Mouse (Mus musculus) adrenal gland, postnatal 36 days (tissue): ENCODE results near the gene Fmnl1. TPM values are rescaled to one million over a fixed set of nuclear protein-coding genes. Genes with fewer than 3 reads are reported as not detected.

Source experiments
- DNase-seq, 2 experiments: peaks; one replicate each; pipeline ENCODE4 v3.0.0; 2021; ENCODE audit warnings: mixed read lengths in 1 of 2
- total RNA-seq, 2 experiments: library from RNA; stranded (reverse); gene quantifications; 2 replicates each; pipeline ENCODE4 v1.2.3; 2021

Gene Fmnl1
- total RNA-seq, 2 experiments from 2014 or later, result 16.4 to 17.3 TPM

DNA sequence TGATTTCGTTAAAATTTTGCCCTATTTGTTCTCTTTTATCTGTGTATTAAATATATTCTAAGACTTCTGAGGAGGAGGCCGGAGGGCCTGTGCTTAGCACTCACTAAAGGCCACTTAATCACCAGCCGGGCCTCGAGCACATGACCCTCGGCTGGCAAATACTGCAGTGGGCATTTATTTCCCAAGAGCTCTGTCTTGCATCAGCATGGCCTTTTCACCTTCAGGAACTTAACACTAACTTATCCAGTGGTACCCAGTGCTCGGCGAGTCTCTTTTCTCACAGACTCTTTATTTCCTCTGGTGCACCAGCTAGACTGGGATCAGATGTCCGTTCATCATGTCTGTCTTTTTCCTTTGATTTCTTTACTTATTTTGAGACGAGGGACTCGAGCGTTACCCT, 10.2 kb upstream of the Fmnl1 start:
- DNase-seq, result no peak

DNA sequence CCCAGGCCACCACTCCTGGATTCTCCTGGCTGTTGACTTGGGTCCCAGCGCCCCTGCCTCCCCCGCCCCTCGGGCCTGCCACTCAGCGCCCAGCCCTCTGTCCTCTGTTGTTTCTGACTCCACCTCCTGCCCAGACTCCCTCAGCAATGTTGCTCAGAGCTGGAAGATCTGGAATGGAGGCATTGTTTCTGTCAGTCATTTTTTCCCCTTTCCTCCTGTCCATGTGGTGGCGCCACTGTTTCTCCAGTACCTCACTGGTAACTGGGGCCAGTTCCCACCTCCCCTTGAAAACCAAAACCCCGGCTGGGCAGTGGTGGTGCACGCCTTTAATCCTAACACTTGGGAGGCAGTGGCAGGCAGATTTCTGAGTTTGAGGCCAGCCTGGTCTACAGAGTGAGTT, 9.5 kb upstream of the Fmnl1 start:
- no peak for DNase-seq

DNA sequence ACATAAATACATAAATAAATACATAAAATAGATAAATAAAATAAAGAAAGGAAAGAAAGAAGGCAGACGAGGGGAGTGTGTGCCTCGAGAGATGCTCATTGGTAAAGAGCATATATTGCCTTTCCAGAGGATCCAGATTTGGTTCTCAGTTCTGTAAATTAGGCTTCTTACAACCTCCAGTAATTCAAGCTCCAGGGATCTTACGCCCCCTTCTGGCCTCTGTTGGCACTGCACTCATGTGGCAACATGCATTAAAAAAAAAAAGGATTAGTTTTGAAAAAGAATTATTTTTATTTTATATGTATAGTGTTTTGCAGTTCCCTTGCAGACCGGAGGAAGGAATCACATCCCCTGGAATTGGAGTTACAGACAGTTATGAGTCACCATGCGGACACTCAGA, 8.8 kb upstream of the Fmnl1 start:
- peak in 1 of 2 experiments; percentile 55 for DNase-seq

GRCm38 (mm10) chr11:103164391-103164790, 6.5 kb upstream of the Fmnl1 start:
- peak; percentile 53 to 62 for DNase-seq

DNA sequence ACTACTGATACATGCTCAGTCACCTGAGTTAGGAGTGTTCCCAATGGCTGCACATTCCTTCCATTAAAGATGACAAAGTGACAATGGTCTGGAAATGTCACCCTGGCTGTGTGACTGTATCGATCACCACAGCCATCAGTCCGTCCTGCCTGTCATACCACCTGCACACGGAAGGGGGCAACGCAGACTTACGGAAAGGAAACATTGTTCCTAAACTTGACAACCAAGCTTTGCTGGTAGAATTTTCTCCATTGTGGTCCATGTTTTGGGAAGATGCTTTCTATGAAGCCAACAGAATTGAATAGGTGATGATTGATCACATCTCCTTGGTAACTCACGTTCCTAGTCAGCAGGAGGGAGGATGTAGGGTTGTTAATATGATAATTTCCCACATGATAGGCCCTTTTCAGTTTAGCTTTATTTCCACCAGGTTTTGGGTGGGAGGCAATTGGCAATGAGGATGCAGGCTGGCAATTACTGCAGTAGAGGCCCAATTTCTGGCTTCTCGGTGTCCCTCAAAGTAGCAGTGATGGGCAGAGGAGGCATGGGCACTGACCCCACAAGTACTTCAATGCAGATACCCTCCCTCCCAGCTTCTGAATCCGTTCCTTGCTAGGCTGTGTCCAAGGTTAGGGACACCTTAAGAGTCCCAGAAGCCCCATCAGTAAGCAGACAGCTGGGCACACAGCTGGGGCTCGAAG, 2.1 kb upstream of the Fmnl1 start:
- DNase-seq, result peak; percentile 82 to 83

DNA sequence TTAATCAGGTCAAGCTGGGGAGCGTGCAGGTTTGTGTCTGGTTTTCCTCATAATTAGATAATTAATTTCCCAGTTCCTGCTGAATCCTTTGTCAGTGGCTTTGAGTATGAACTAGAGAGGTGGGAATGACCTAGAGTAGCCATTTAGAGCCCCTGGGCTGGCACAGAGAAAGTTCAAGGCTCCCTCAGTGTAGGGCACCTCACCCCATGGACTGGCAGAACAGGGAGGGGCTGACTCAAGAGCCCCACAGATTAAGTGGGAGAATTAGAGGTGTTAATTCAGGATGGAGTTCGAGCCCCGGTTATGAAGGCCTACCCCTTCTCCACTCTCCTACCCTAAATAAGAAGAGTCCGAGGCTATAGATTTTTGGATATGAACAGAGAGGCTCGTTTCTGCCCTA, 1.2 kb upstream of the Fmnl1 start:
- no peak for DNase-seq

DNA sequence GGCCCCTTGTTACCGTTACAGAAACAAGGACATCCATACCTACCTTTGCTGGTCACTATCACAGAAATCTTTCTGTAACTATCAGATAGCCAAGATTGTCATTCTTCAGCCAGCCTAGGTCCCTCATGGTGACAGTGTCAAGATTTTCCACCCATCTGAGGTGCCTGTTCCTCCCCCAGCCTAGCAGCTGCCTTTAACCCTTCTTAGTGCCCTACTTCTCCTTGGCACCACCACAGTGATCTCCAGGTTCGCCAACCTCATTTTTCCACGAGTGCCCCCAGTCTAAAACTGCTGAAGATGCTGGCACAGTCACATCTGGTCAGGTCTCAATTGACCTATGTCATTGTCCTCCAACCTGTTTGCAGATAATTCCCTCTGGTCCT, 805 bp upstream of the Fmnl1 start:
- no peak for DNase-seq

DNA sequence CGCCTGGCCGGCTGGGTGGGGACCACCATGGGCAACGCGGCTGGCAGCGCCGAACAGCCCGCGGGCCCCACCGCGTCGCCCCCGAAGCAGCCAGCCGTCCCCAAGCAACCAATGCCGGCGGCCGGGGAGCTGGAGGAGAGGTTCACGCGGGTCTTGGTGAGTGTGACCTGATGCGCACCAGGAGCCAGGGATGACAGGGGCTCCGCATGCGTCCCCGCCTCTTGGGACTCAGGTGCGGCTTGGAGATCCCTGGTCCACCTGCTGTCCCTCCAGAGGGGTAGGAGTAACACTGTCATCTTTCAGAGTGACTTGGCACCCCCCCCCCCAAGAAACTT, 346 bp downstream of the Fmnl1 start:
- peak in 1 of 2 experiments; percentile 50 for DNase-seq

DNA sequence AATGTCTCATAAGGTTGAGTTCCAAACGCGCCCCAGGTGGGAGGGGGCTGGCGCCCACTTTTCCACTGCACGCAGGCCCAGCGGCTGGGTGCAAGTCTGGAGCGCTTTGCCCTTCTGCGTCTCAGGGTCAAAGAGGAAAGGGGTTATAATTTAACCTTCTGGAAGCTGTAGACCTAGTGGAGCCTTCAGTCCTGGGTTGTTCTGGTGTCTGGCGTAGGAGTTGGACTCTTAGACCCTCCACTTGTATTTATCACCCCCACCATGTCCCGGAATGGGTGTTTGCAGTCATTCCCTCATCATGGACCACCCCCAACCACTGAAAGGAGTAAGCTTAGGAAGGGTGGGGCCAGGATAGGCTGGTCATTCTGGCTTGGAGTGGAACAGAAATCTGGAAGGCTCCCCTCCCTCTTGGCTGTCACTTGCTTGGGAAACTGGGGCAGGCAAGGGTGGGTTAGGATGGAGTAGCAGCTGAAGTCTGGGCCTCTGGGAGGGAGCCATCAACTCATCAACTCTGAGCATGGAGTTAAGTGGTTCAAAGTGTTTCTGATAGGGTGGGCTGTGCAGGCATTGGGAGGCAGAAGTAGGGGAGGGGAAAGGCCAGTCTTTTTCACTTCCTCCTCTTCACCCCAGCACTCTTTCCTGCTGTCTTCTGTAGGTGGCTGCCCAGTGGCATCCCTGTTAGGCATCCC, 940 bp downstream of the Fmnl1 start:
- no peak for DNase-seq

DNA sequence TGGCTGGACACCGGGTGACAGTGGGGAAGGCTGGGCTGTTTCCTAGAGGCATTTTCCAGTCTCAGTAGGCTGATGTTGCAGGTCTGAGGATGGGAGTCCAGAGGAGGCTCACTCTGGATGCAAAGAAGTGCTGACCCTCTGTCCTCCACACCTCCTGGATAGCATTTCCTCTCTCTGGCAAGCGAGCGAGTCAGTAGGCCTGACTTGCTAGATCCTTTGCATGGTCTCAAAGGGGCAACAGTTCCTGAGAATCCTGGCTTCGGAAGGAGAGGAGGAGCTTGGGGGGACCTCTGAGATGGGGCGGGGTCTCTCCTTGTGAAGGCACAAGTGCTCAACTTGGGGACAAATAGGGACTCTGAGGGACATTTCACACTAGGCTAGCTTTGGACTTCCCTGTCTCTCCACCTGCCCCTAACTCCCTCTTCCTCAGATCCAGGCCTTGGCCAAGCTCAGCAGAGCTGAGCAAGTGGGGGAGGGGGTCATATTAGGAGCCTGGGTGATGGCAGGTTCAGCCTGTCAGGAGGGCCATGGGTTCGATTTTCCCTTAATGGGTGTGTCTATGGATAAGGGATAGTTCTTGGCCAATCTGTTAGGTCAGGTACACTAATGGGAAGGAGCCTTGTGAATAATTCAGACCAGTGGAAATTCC, 1.6 kb downstream of the Fmnl1 start:
- DNase-seq, result no peak

DNA sequence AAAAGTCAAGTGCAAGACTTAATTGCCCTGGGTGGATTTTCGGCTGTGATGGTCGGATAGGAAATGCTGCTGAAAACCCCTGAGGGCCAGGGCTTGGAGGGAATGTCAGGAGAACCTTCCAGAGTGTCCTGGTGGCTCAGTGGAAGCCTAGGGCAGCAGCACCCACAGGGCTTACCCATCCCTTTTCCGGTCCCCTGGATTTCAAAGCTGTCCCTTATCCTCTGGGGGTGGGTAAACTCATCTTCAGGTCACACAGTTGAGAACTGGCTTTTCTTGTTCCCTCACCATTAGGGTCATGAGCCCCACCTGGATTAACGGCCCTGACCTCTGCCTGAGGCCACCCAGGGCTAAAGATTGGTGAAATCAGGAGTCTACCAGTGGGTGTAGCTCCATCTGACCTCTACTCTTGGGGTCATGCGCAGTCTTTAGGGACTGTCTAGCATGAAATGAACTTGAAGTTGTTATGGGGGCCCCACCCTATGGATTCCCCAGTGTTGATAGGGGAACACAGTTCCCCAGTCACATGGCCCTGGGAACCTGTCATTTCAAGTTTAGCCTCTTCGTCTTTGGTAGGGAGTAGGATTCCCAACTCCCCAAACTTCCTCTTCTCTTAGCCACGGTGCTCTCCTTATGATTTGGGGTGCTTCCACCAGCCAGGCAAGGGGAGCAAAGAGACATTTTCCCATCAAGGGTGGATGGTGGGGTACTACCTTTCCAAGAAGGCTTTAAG, 2.3 kb downstream of the Fmnl1 start:
- no peak for DNase-seq

DNA sequence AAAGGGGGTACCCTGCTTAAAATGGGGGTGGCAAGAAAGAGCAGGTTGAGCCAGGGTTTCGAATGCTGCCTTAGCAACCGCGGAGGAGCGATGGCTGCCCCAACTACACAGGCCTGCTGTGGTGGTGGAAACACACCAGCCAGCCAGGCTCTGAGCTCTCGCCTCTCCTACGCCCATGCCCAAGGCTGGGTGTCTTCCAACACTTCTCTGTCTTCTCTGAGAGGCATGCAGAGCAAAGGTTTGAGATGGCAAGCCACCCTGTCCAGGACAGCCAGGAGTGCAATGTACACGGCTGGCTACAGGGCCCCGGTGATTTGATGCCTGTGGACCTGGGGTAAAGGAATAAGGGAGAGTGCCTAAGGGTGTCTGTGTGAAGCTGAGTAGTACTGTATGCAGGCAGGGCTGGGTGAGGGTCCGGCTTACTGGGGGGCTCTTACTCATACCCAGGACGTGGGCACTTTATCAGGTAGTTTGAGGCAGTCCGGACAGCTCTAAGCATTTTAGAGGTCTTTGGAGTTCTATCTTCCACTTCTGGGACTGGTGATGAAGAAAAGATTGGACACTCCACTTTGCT, 3.0 kb downstream of the Fmnl1 start:
- DNase-seq, result no peak

DNA sequence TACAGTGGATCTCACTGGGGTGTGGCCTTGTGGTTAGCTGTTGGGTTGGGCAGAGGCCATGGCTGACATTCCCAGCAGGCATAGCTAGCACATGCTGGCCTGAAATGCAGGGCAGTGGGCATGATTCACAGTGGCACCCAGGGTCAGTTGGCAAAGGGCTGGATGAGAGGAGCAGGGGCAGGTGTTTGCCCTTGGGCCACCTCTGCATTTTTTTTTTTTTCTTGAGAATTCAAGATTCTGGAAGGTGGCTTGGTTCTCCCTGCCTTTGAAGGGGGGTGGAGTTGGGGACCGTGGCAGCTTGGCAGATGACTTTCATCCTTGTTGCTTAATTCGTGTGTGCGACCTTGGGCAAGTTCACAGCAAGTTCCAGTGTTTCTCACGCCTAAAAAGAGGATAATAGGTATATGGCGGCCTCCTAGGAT, 3.5 kb downstream of the Fmnl1 start:
- DNase-seq, result peak; percentile 73 to 74

DNA sequence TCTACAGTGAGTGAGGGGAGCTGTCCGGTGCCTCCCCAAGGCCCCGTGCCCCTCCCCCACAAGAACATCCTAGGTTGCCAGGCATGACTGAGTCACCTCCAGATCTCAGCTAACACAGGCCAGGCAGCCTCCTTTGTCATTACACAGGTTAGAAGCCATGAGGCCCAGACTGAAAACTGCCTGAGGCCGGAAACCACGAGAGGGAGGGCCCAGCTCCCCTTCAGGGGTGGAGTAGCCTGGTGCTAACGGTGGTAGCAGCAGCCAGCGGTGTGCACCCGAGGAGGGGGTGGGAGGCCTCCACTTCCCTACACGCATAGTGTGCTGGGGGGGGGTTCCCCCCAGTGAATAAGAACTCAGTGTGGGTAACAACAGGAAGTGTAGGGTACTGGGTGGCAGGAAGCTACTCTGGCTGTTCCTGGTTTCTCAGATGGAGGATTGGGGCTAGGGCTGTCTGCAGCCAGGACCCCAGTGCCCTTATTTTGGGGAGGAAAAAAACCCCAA, 4.0 kb downstream of the Fmnl1 start:
- DNase-seq, result peak; percentile 81

- DNase-seq, result peak; percentile 45 to 64
Measured at GRCm38 (mm10) chr11:103175688-103176442, 5.0 kb downstream of the Fmnl1 start.

GRCm38 (mm10) chr11:103176510-103176909, 5.6 kb downstream of the Fmnl1 start:
- DNase-seq, result no peak

DNA sequence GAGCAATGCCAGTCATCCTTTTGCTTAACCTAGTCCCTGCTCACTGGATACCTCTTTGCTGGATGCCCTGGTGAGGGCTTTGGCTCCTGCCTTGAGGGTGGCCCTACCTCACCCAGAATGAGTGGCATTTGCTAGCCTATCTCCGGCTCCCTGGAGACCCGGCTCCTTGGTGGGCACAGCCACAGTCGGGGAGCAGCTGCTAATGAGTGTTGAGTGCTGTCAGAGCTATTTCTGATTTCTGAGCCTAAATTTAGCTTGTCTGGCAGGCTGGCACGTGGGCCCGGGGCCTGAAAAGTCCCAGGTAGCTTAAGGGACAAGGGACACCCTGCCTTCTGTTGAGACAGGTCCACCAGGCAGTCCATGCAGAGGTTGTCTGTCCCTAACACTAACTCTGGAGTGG, 6.3 kb downstream of the Fmnl1 start:
- no peak for DNase-seq

- DNase-seq, result no peak
Measured at GRCm38 (mm10) chr11:103177815-103178485, 7.0 kb downstream of the Fmnl1 start.

DNA sequence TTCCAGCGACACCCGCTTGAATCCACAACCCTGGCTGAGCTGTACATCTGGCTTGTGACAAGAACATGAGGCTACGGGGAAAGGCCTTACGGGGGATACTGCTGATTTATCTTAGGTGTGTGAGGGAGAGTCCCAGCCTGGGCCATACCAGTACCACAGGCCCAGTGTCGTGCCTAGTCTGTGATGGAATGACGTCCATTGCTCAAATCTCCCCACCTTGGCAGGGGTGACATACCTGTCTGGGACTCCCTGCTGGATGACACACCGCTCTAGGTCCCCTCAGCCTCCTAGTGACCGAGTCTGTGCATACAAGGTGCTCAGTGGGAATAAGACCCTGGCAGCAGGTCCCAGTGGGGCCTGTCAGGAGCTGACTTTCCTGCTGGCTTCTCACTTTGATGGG, 7.8 kb downstream of the Fmnl1 start:
- no peak for DNase-seq

DNA sequence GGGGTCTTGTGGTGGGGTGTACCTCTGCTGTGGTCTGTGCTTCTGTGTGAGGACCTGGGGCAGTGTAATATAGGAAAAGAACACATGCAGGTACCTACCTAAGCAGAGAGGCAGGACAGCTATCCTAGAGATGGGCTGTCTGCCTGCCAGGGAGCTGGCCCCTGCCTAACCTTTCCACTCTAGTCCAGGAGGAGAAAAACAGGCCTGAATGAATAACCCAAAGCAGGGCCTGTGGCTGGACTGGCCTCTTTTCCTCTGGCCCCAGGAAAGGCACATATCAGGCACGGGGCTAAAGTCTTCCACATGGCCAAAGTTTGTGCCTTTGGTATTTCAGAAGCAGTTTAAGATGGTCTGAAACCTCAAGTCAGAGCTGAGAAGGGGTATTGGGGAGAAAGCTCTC, 9.5 kb downstream of the Fmnl1 start:
- DNase-seq, result no peak

DNA sequence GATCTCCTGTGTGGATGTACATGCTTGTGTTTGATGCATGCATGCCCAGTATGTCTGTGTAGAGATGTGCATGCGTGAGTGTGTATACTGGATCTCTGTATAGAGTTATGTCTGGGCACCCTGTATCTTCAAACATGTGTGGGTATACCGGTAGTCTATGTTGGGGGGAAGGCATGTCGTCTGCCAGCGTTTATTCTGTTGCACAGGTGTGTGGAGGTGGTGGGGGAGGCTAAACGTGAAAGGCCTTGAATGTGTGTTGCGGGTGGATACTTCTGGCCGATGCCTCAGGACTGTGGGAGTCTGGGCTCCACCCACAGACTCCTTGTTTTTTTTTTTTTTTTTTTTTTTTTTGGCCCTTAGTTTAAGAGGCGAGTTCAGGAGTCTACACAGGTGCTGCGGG, 10.4 kb downstream of the Fmnl1 start:
- DNase-seq, result no peak
